ENCODE assay signal across 12 mouse cellular contexts in the genomic region with DNA sequence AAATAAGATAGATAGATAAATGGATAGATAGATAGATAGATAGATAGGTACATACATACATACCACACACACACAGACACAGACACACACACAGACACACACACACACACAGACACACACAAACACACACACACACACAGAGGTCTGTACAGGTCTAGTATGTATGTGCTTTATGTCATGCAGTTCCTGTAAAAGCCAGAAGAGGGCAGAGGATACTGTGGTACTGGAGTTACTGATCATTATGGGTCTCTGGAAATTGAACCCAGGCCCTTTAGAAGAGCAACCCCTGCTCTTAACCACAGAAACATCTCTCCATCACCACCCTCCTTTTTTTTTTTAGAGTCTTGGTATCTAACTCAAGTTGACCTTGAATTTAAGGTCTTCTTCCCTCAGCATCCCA. TPM values are rescaled to one million over a fixed set of nuclear protein-coding genes. Genes with fewer than 3 reads are reported as not detected.
DNase-seq lines count a peak whose midpoint lies in the region; ATAC-seq and TF ChIP-seq lines count a peak whose summit lies in the region.
"Had no signal": no experiment of that assay in that cellular context is flagged by ENCODE, and none has a peak within 500 bp of the region (broad histone marks: within the 10 kb centered on the region; RNA-seq: fewer than 3 reads in every experiment).

No protein-coding gene starts in this region.

- peak; percentile 39 to 47 for DNase-seq in cerebellum, postnatal 10 days
- no peak for DNase-seq in cerebellum, adult 11 months
- DNase-seq in layer of hippocampus, adult 2 months (ENCODE audit: low spot score in 2 of 2): no peak
- no peak for DNase-seq in layer of hippocampus, postnatal 25 days (ENCODE audit: extremely low spot score in 1 of 2, low spot score in 1 of 2)
- no peak for DNase-seq in ovary, postnatal 10 days (ENCODE audit: low spot score)
- no peak for DNase-seq in layer of hippocampus, adult 9-10 months (ENCODE audit: low spot score)

- H3K27ac ChIP-seq in layer of hippocampus, adult 2 months: no peak overlapping the region
- H3K27ac ChIP-seq: kidney, embryonic 15.5 days; limb, embryonic 15.5 days had no signal

- peak; percentile 57 for ATAC-seq in erythroblast, adult 5-6 weeks (replicated peaks; ENCODE audit: low FRiP score, poor library complexity, severe bottlenecking)

- H3K4me1 ChIP-seq in E14TG2a.4 (replicated peaks; ENCODE audit: low read depth, low read length): peaks cover 49% of the 10 kb centered on the region

- H3K9me3 ChIP-seq in E14TG2a.4 (ENCODE audit: low read length): no peaks in the 10 kb centered on the region
- H3K9me3 ChIP-seq: heart, embryonic 12.5 days; kidney, embryonic 15.5 days; limb, embryonic 15.5 days had no signal

- no peak overlapping the region for H3K4me3 ChIP-seq in layer of hippocampus, adult 2 months
- no peak overlapping the region for H3K4me3 ChIP-seq in E14TG2a.4 (replicated peaks; ENCODE audit: low read length)
- H3K4me3 ChIP-seq: heart, embryonic 12.5 days; kidney, embryonic 15.5 days; limb, embryonic 15.5 days; myocyte had no signal

- H3K27me3 ChIP-seq in E14TG2a.4 (ENCODE audit: insufficient read depth, low read length): no peaks in the 10 kb centered on the region
- H3K27me3 ChIP-seq: heart, embryonic 12.5 days; kidney, embryonic 15.5 days; limb, embryonic 15.5 days had no signal

- H3K36me3 ChIP-seq in E14TG2a.4 (ENCODE audit: insufficient read depth, low read length): peaks cover 68% of the 10 kb centered on the region

- TF ChIP-seq CTCF in layer of hippocampus, adult 2 months (conservative IDR thresholded peaks at IDR 0.05): peak; percentile 55
- peak; percentile 53 for TF ChIP-seq CTCF in E14TG2a.4 (conservative IDR thresholded peaks at IDR 0.05; ENCODE audit: low read length)

RNA-seq across cellular contexts. Expression of a gene that starts 4.8 kb away (rescaled TPM):
- 10 to 100 TPM; 40.2 to 42.7 TPM for total RNA-seq in layer of hippocampus, adult 2 months (2021)
- 10 to 100 TPM; 32.2 to 36.9 TPM for total RNA-seq in layer of hippocampus, postnatal 25 days (2021)
- 70.9 and 84.4 TPM in 2 replicates for total RNA-seq in erythroblast, adult 5-6 weeks (2015; ENCODE audit: low replicate concordance)
- 37.6 and 64.5 TPM in 2 replicates for total RNA-seq in erythroblast, adult 5-6 weeks (2017; ENCODE audit: low replicate concordance)

RNA-seq across cellular contexts. Expression of a gene that starts 6.7 kb away (rescaled TPM):
- 100 to 1,000 TPM; 496 to 505 TPM for total RNA-seq in layer of hippocampus, adult 2 months (2021)
- total RNA-seq in layer of hippocampus, postnatal 25 days (2021): 100 to 1,000 TPM; 449 to 472 TPM
- 252 and 321 TPM in 2 replicates for total RNA-seq in erythroblast, adult 5-6 weeks (2015; ENCODE audit: low replicate concordance)
- 85.4 and 91.0 TPM in 2 replicates for total RNA-seq in erythroblast, adult 5-6 weeks (2017; ENCODE audit: low replicate concordance)

RNA-seq across cellular contexts. Expression of a gene that starts 18.5 kb away (rescaled TPM):
- 1 to 10 TPM in 1 of 2 experiments, under 1 TPM in 1; 0.66 to 1.2 TPM for total RNA-seq in layer of hippocampus, adult 2 months (2021)
- total RNA-seq in layer of hippocampus, postnatal 25 days (2021): under 1 TPM; 0.80 to 0.91 TPM
- total RNA-seq in erythroblast, adult 5-6 weeks (2015; ENCODE audit: low replicate concordance): not detected in 2 replicates
- not detected in 2 replicates for total RNA-seq in erythroblast, adult 5-6 weeks (2017; ENCODE audit: low replicate concordance)

RNA-seq across cellular contexts. Expression of a gene that starts 39.9 kb away (rescaled TPM):
- total RNA-seq in layer of hippocampus, adult 2 months (2021): not detected
- total RNA-seq in layer of hippocampus, postnatal 25 days (2021): not detected
- not detected in 2 replicates for total RNA-seq in erythroblast, adult 5-6 weeks (2015; ENCODE audit: low replicate concordance)
- total RNA-seq in erythroblast, adult 5-6 weeks (2017; ENCODE audit: low replicate concordance): not detected in 2 replicates

RNA-seq across cellular contexts. Expression of a gene that starts 53.2 kb away (rescaled TPM):
- total RNA-seq in layer of hippocampus, adult 2 months (2021): 10 to 100 TPM; 95.0 to 99.9 TPM
- 100 to 1,000 TPM in 1 of 2 experiments, 10 to 100 TPM in 1; 94.0 to 102 TPM for total RNA-seq in layer of hippocampus, postnatal 25 days (2021)
- not detected in 2 replicates for total RNA-seq in erythroblast, adult 5-6 weeks (2015; ENCODE audit: low replicate concordance)
- 0.34 and 1.1 TPM in 2 replicates for total RNA-seq in erythroblast, adult 5-6 weeks (2017; ENCODE audit: low replicate concordance)

Comparison
In these comparisons a context has a peak if more than half of its experiments do, and no peak if none do; other contexts are left out.
1. DNase-seq: peak in cerebellum, postnatal 10 days (2 of 2); none in cerebellum, adult 11 months (single experiment), layer of hippocampus, adult 2 months (0 of 2), layer of hippocampus, postnatal 25 days (0 of 2), ovary, postnatal 10 days (single experiment) and layer of hippocampus, adult 9-10 months (single experiment).